Mouse (Mus musculus): Measurements from ENCODE around the gene Ddx55. TPM values are rescaled to one million over a fixed set of nuclear protein-coding genes. Genes with fewer than 3 reads are reported as not detected.
A peak's percentile ranks its signal among the peaks of the same experiment; 100 is the strongest.
"Not testable (repeated sequence)": the region's sequence is repeated elsewhere in the genome, so short reads cannot be mapped to it uniquely, and the experiment has no call there.

The Ddx55 gene
- polyA plus RNA-seq, 1 experiment from 2014 or later = 8.4 TPM

DNA sequence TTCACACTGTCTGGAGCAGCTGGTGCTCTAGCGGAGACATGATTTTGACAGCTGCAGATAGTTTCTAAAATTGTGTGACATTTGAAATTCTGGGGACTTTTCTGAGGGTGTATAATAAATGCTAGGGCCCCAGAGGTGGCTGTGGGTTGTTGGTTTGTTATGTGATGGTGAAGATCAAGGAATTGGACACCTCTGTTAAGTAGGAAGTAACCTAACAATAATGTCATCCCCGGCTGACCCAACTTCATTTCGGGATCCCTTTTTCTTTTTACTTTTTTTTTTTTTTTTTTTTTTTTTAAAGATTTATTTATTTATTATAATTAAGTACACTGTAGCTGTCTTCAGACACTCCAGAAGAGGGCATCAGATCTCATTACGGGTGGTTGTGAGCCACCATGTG, 1.9 kb upstream of the Ddx55 start:
- H3K27me3 ChIP-seq (ENCODE audit: control insufficient read depth, insufficient read depth, low read length); H3K4me2 ChIP-seq (ENCODE audit: low read depth, low read length); H3K27ac ChIP-seq (ENCODE audit: low read length); H3K9ac ChIP-seq (ENCODE audit: low read length); H3K9me3 ChIP-seq (replicated peaks; ENCODE audit: control insufficient read depth, low read length); H3K4me3 ChIP-seq (ENCODE audit: low read length); ATAC-seq (replicated peaks; ENCODE audit: extremely low read depth, insufficient read depth, low FRiP score): not testable (repeated sequence)
- H3K4me1 ChIP-seq (ENCODE audit: control insufficient read depth, insufficient read depth, low read length) = peaks cover 12% of the 10 kb centered on the region; the same call in 1 of the 2 replicates
- 87% methylated on average over 4 of the region's 4 CpGs for whole genome bisulfite sequencing
- peaks cover 31% of the 10 kb centered on the region for H3K36me3 ChIP-seq (ENCODE audit: control insufficient read depth, insufficient read depth)

DNA sequence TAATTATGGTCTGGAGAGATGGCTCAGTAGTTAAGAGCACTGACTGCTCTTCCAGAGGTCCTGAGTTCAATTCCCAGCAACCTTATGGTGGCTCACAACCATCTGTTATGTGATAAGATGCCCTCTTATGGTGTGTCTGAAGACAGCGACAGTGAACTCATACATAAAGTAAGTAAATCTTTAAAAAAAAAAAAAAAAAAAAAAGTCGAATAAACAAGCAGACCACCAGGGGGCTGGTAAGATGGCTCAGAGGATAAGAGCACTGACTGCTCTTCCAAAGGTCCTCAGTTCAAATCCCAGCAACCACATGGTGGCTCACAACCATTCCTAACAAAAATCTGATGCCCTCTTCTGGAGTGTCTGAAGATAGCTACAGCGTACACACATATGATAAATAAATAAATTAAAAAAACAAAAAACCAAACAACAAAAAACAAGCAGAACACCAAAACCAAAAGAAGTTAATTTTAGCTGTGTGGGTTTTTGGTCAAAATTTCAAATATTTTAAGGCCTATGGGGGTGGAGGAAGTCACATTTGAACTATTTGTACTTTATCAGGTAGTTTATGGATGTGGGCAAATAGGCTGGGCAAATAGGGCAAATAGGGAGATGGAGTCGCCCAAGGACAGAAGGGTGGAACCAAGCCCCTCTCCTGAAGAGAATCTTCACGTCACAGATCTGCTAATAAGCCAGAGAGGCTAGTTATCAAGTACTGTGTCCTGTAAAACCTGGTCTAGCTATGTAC, 1.1 kb upstream of the Ddx55 start:
- not testable (repeated sequence) for ATAC-seq (replicated peaks; ENCODE audit: extremely low read depth, insufficient read depth, low FRiP score); H3K9me3 ChIP-seq (replicated peaks; ENCODE audit: control insufficient read depth, low read length); H3K27me3 ChIP-seq (ENCODE audit: control insufficient read depth, insufficient read depth, low read length)
- peaks cover 28% of the 10 kb centered on the region for H3K36me3 ChIP-seq (ENCODE audit: control insufficient read depth, insufficient read depth)
- H3K27ac ChIP-seq (ENCODE audit: low read length) = peak overlapping the region; percentile 74
- peak overlapping the region; percentile 81 for H3K4me3 ChIP-seq (ENCODE audit: low read length)
- 26% methylated on average over 5 of the region's 5 CpGs for WGBS
- peak overlapping the region; percentile 79 for H3K9ac ChIP-seq (ENCODE audit: low read length)
- peak overlapping the region; percentile 68 for H3K4me2 ChIP-seq (ENCODE audit: low read depth, low read length)
- H3K4me1 ChIP-seq (ENCODE audit: control insufficient read depth, insufficient read depth, low read length) = peaks cover 12% of the 10 kb centered on the region; the same call in 1 of the 2 replicates

DNA sequence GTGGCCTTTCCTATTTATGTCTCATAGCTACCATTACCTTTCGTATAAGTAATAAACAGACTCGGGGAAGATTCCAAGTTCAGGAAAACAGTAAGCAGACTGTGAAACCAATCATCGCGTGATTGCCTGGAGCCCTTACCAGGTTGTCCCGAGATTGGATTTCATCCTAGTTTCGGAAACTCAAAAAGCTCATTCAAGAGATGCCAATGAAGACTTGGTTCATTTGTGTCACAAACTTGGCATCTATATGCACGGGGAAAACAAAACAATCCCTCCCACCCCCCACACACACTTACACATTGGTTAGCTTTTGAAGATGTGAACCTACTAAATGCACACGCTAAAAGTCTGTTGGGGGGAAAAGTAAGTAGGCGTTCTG, 581 bp upstream of the Ddx55 start:
- H3K27me3 ChIP-seq (ENCODE audit: control insufficient read depth, insufficient read depth, low read length) = no peaks in the 10 kb centered on the region
- H3K36me3 ChIP-seq (ENCODE audit: control insufficient read depth, insufficient read depth) = peaks cover 29% of the 10 kb centered on the region
- 9% methylated on average over 9 of the region's 9 CpGs for WGBS
- peak overlapping the region; percentile 79 for H3K9ac ChIP-seq (ENCODE audit: low read length)
- H3K9me3 ChIP-seq (replicated peaks; ENCODE audit: control insufficient read depth, low read length) = no peaks in the 10 kb centered on the region
- peak overlapping the region; percentile 81 for H3K4me3 ChIP-seq (ENCODE audit: low read length)
- peak overlapping the region; percentile 74 for H3K27ac ChIP-seq (ENCODE audit: low read length)
- H3K4me2 ChIP-seq (ENCODE audit: low read depth, low read length) = peak overlapping the region; percentile 68
- no peak for ATAC-seq (replicated peaks; ENCODE audit: extremely low read depth, insufficient read depth, low FRiP score)
- peaks cover 12% of the 10 kb centered on the region; the same call in 1 of the 2 replicates for H3K4me1 ChIP-seq (ENCODE audit: control insufficient read depth, insufficient read depth, low read length)

DNA sequence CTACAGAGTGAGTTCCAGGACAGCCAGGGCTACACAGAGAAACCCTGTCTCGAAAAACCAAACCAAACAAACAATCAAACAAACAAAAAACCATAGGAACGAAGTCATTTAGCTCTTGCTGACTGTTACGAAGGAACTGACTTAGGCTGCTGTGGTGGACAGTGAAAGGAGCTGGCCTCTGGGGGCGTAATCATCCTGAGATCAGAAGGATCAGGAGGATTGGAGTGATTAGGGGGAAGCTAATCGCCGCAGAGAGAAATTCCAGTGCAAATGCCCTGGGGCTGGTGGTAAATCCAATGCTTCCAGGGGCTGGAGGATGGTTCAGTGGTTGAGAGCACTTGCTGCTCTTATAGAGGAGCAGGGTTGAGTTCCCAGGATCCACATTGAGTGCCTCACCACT, 943 bp downstream of the Ddx55 start:
- Histone ChIP-seq H3K27me3 (ENCODE audit: control insufficient read depth, insufficient read depth, low read length) (no peaks in the 10 kb centered on the region), H3K36me3 (ENCODE audit: control insufficient read depth, insufficient read depth) (peaks cover 23% of the 10 kb centered on the region), H3K9me3 (replicated peaks; ENCODE audit: control insufficient read depth, low read length) (no peaks in the 10 kb centered on the region), H3K4me3 (ENCODE audit: low read length) (no peak overlapping the region; the same call in 1 of the 2 replicates), H3K4me1 (ENCODE audit: control insufficient read depth, insufficient read depth, low read length) (peaks cover 12% of the 10 kb centered on the region; the same call in 1 of the 2 replicates), H3K27ac (ENCODE audit: low read length) (no peak overlapping the region), H3K9ac (ENCODE audit: low read length) (no peak overlapping the region), H3K4me2 (ENCODE audit: low read depth, low read length) (peak overlapping the region; percentile 68)
- 76% methylated on average over 6 of the region's 6 CpGs for WGBS
- no peak for ATAC-seq (replicated peaks; ENCODE audit: extremely low read depth, insufficient read depth, low FRiP score)

DNA sequence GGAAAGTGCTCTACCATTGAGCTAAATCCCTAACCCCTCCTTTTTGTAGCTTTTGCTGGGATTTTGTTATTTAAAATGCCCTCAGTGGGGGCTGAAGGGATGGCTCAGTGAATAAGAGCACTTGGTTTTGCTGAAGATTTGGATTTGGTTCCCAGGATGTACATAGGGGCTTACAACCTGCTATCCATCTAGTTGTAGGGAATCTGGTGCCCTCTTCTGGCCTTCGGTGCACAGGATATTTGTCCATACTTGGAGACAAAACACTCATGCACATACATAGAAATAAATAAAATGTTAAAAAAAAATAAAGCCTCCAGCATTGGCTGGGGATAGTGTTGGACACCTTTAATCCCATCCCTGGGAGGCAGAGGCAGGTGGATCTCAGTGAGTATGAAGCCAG, 2.5 kb downstream of the Ddx55 start:
- H3K4me3 ChIP-seq (ENCODE audit: low read length) = no peak overlapping the region
- no peak overlapping the region for H3K27ac ChIP-seq (ENCODE audit: low read length)
- peaks cover 30% of the 10 kb centered on the region for H3K36me3 ChIP-seq (ENCODE audit: control insufficient read depth, insufficient read depth)
- ATAC-seq (replicated peaks; ENCODE audit: extremely low read depth, insufficient read depth, low FRiP score) = no peak
- H3K4me2 ChIP-seq (ENCODE audit: low read depth, low read length) = no peak overlapping the region
- H3K9ac ChIP-seq (ENCODE audit: low read length) = no peak overlapping the region
- no peaks in the 10 kb centered on the region for H3K27me3 ChIP-seq (ENCODE audit: control insufficient read depth, insufficient read depth, low read length)
- H3K4me1 ChIP-seq (ENCODE audit: control insufficient read depth, insufficient read depth, low read length) = peaks cover 12% of the 10 kb centered on the region; the same call in 1 of the 2 replicates
- no peaks in the 10 kb centered on the region for H3K9me3 ChIP-seq (replicated peaks; ENCODE audit: control insufficient read depth, low read length)
- WGBS = 67% methylated on average over 1 of the region's 1 CpGs

DNA sequence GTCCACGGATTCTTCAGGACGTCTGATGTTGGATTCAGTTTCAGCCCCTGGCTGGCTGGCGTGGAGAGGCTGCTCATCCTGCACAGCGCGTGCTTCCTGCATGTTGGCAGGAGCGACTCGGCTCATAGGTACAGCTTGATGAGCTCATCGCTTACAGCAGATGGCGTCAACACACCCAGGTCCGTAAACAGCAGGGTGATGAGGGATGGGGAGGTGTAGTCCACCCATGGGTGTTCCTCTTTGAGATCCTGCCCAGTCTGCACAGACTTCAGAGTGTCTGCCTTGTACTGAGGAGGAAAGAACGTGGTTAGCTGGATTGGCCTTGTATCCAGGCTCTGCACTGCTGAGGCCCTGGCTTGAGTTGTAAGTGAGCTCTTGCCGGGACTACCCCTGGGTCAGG, 18.4 kb downstream of the Ddx55 start:
- Histone ChIP-seq H3K9ac (ENCODE audit: low read length) (no peak overlapping the region), H3K9me3 (replicated peaks; ENCODE audit: control insufficient read depth, low read length) (no peaks in the 10 kb centered on the region), H3K4me2 (ENCODE audit: low read depth, low read length) (no peak overlapping the region), H3K27ac (ENCODE audit: low read length) (no peak overlapping the region), H3K4me1 (ENCODE audit: control insufficient read depth, insufficient read depth, low read length) (no peaks in the 10 kb centered on the region), H3K4me3 (ENCODE audit: low read length) (no peak overlapping the region), H3K36me3 (ENCODE audit: control insufficient read depth, insufficient read depth) (peaks cover 72% of the 10 kb centered on the region), H3K27me3 (ENCODE audit: control insufficient read depth, insufficient read depth, low read length) (no peaks in the 10 kb centered on the region)
- no peak for ATAC-seq (replicated peaks; ENCODE audit: extremely low read depth, insufficient read depth, low FRiP score)
- WGBS = 82% methylated on average over 12 of the region's 12 CpGs

DNA sequence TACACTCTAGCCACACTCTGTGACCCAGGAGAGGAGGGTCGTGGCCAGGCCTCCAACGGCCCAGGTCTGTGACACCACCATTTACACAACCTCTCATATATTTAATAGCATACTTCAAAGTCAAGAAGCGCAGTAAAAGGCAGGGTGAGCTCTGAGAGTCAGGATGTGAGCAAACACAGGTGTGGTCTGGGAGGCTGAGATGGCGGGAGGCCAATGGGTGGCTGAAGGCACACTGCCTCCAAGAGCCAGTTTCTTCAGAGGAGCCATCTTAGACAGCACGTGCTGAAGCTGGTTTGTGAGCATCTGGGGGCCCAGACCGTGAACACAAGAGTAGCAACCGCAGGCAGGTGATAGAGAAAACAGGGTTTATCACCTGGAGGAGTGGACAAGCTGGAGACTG, 22.8 kb downstream of the Ddx55 start:
- no peak for ATAC-seq (replicated peaks; ENCODE audit: extremely low read depth, insufficient read depth, low FRiP score)

DNA sequence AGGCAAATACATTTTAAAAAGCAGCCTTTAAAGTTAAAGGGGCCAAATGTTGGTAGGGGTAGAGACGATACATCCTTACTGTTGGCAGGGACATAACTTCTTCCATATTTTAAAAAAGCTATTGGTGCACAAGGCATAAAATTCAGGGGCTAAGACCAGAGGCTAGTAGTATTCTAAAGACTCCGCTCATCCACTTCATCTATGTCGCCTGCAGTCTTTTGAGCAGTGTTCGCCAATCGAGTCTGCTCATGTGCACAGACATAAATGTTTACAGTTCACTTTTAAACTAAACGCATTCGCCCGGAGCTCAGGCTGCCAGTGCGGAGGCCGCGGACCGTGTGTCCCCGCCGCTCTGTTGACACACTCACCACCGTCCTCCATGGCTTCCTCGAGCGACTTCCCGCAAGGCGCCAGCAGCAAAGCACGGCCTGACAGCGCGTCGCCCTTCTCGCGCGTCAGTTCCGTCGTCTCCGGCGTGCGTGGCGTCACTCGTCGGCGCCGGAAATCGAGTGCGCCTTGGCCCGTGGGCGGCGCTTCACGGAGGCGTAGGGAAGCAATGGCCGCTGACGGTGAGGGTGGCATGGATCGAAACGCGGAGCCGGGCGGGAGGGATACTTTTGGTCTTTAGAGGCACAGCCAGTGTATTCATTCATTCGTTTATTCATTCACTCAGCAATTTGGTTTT, 26.1 kb downstream of the Ddx55 start, which contains the start of the genes Eif2b1 and Gtf2h3:
Gene Eif2b1 (minus strand): TSS at position 499 of the 685 bp plus-strand sequence.
Gene Gtf2h3 (plus strand): TSS at position 508 of the 685 bp plus-strand sequence.
- Histone ChIP-seq H3K9ac (ENCODE audit: low read length) (peak within 1 kb of the TSS; percentile 77), H3K4me2 (ENCODE audit: low read depth, low read length) (peak within 1 kb of the TSS; percentile 91), H3K9me3 (replicated peaks; ENCODE audit: control insufficient read depth, low read length) (no peaks in the 10 kb centered on the region), H3K27ac (ENCODE audit: low read length) (peak within 1 kb of the TSS; percentile 62), H3K4me3 (ENCODE audit: low read length) (peak within 1 kb of the TSS; percentile 78), H3K4me1 (ENCODE audit: control insufficient read depth, insufficient read depth, low read length) (peaks cover 17% of the 10 kb centered on the region), H3K27me3 (ENCODE audit: control insufficient read depth, insufficient read depth, low read length) (no peaks in the 10 kb centered on the region), H3K36me3 (ENCODE audit: control insufficient read depth, insufficient read depth) (peaks cover 25% of the 10 kb centered on the region)
- WGBS = under 1% methylated on average over 51 of the region's 51 CpGs
- ATAC-seq (replicated peaks; ENCODE audit: extremely low read depth, insufficient read depth, low FRiP score) = peak; percentile 91

More for the DNA sequence above, 22.8 kb downstream of the Ddx55 start:
- Histone ChIP-seq H3K4me2 (ENCODE audit: low read depth, low read length) (no peak overlapping the region), H3K4me1 (ENCODE audit: control insufficient read depth, insufficient read depth, low read length) (peaks cover 16% of the 10 kb centered on the region), H3K27me3 (ENCODE audit: control insufficient read depth, insufficient read depth, low read length) (no peaks in the 10 kb centered on the region), H3K27ac (ENCODE audit: low read length) (no peak overlapping the region), H3K9me3 (replicated peaks; ENCODE audit: control insufficient read depth, low read length) (no peaks in the 10 kb centered on the region), H3K36me3 (ENCODE audit: control insufficient read depth, insufficient read depth) (peaks cover 50% of the 10 kb centered on the region), H3K9ac (ENCODE audit: low read length) (no peak overlapping the region), H3K4me3 (ENCODE audit: low read length) (no peak overlapping the region)
- WGBS = 90% methylated on average over 7 of the region's 7 CpGs

DNA sequence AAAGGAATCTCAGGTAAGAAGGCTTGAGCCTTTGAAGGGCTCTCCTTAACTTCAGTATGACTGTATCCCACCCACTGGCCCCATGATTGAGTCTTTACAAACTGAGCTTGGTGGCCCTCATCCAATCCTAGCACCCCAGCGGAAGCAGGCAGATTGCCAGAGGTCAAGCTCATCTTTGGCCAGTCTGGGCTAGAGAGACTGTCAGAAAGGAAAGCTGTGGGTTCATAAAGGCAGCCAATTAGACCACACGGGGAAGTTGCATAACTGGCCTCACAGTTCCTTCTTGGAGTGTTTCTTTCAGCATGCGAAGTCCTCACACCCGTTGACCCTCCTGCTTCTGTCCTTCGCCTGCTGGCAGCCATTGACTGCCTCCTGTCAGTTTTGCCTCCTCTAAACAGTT, 29.9 kb downstream of the Ddx55 start:
- Histone ChIP-seq H3K27ac (ENCODE audit: low read length) (no peak overlapping the region), H3K9ac (ENCODE audit: low read length) (no peak overlapping the region), H3K9me3 (replicated peaks; ENCODE audit: control insufficient read depth, low read length) (no peaks in the 10 kb centered on the region), H3K4me1 (ENCODE audit: control insufficient read depth, insufficient read depth, low read length) (peaks cover 17% of the 10 kb centered on the region), H3K4me3 (ENCODE audit: low read length) (no peak overlapping the region), H3K36me3 (ENCODE audit: control insufficient read depth, insufficient read depth) (peaks cover 24% of the 10 kb centered on the region), H3K4me2 (ENCODE audit: low read depth, low read length) (no peak overlapping the region), H3K27me3 (ENCODE audit: control insufficient read depth, insufficient read depth, low read length) (no peaks in the 10 kb centered on the region)
- no peak for ATAC-seq (replicated peaks; ENCODE audit: extremely low read depth, insufficient read depth, low FRiP score)
- WGBS = 76% methylated on average over 5 of the region's 5 CpGs

All from heart, embryonic 16.5 days (tissue).